Mouse (Mus musculus): ENCODE data around the gene Slc50a1.

Gene Slc50a1

GRCm38 (mm10) chr3:89233562-89234110, 36.7 kb downstream of the Slc50a1 start:
- in situ Hi-C loops (cut with MboI; ENCODE audit: low sequenced_read_pairs), result no loop called here

- in situ Hi-C loops (cut with MboI; ENCODE audit: low sequenced_read_pairs), result no loop called here
These were observed 37.8 kb downstream of the Slc50a1 start for GRCm38 (mm10) chr3:89232614-89233013.

- in situ Hi-C loops (cut with MboI; ENCODE audit: low sequenced_read_pairs), result no loop called here
These were observed 38.5 kb downstream of the Slc50a1 start for GRCm38 (mm10) chr3:89231772-89232275.

- in situ Hi-C loops (cut with MboI; ENCODE audit: low sequenced_read_pairs), result no loop called here
These were observed 39.0 kb downstream of the Slc50a1 start for GRCm38 (mm10) chr3:89231345-89231744.

- in situ Hi-C loops (cut with MboI; ENCODE audit: low sequenced_read_pairs), result no loop called here
These were observed 39.8 kb downstream of the Slc50a1 start for GRCm38 (mm10) chr3:89230561-89230960.

GRCm38 (mm10) chr3:89229276-89229675, 41.1 kb downstream of the Slc50a1 start:
- in situ Hi-C loops (cut with MboI; ENCODE audit: low sequenced_read_pairs), result no loop called here

GRCm38 (mm10) chr3:89228836-89229235, 41.5 kb downstream of the Slc50a1 start, which contains the start of gene Muc1:
Gene Muc1, plus strand, starts transcription at chr3:89229057.
- in situ Hi-C loops (cut with MboI; ENCODE audit: low sequenced_read_pairs), result no loop called here

- in situ Hi-C loops (cut with MboI; ENCODE audit: low sequenced_read_pairs), result no loop called here
These were observed 42.2 kb downstream of the Slc50a1 start for GRCm38 (mm10) chr3:89228180-89228549.

GRCm38 (mm10) chr3:89227307-89228179, 42.8 kb downstream of the Slc50a1 start:
- in situ Hi-C loops (cut with MboI; ENCODE audit: low sequenced_read_pairs), result no loop called here

GRCm38 (mm10) chr3:89226900-89227299, 43.5 kb downstream of the Slc50a1 start, which contains the start of gene Mtx1:
Gene Mtx1, minus strand, starts transcription at chr3:89227088.
- in situ Hi-C loops (cut with MboI; ENCODE audit: low sequenced_read_pairs), result no loop called here

- in situ Hi-C loops (cut with MboI; ENCODE audit: low sequenced_read_pairs), result no loop called here
These were observed 44.0 kb downstream of the Slc50a1 start for GRCm38 (mm10) chr3:89226361-89226760.

GRCm38 (mm10) chr3:89225918-89226317, 44.5 kb downstream of the Slc50a1 start:
- in situ Hi-C loops (cut with MboI; ENCODE audit: low sequenced_read_pairs), result no loop called here

GRCm38 (mm10) chr3:89225321-89225815, 45.0 kb downstream of the Slc50a1 start:
- in situ Hi-C loops (cut with MboI; ENCODE audit: low sequenced_read_pairs), result no loop called here

GRCm38 (mm10) chr3:89224796-89225195, 45.6 kb downstream of the Slc50a1 start:
- in situ Hi-C loops (cut with MboI; ENCODE audit: low sequenced_read_pairs), result no loop called here

GRCm38 (mm10) chr3:89221167-89221566, 49.2 kb downstream of the Slc50a1 start:
- in situ Hi-C loops (cut with MboI; ENCODE audit: low sequenced_read_pairs), result no loop called here

GRCm38 (mm10) chr3:89219546-89219945, 50.8 kb downstream of the Slc50a1 start:
- in situ Hi-C loops (cut with MboI; ENCODE audit: low sequenced_read_pairs), result no loop called here

- in situ Hi-C loops (cut with MboI; ENCODE audit: low sequenced_read_pairs), result no loop called here
These were observed 52.1 kb downstream of the Slc50a1 start for GRCm38 (mm10) chr3:89218271-89218670.

Data from CH12F3 (cell line).